Mouse (Mus musculus) kidney, postnatal 25 days (tissue): ENCODE measurements around the gene Psg18.
"Not testable (repeated sequence)": the region's sequence is repeated elsewhere in the genome, so short reads cannot be mapped to it uniquely, and the experiment has no call there.

Source experiments
- DNase-seq, 2 experiments: peaks; one replicate each; pipeline ENCODE4 v3.0.0; 2021; ENCODE audit warnings: mixed read lengths in 2 of 2

Gene Psg18

GRCm38 (mm10) chr7:18354909-18355308, at the start of gene Psg18:
TSS of gene Psg18 (minus strand) at chr7:18355009.
- DNase-seq = not testable (repeated sequence)

DNA sequence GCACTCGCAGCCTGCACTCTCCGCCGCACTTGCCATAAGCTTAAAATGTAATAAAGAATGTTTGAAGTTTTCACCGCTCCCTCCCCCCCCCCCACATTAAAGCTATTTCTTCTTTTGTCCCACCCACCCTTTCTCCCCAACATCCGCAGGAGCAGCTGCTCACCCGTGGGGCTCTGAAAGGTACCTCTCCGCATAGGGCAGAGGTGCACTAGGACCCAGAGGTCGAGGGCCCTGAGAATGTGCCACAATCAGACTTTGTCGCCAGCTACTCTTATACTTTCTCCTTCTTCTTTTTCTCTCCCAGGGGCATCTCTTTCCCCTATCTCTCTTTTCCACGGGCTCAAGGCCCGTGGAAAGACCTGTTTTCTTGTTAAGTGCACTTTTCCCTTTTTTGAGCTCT, 48.6 kb upstream of the Psg18 start:
- DNase-seq = no peak

DNA sequence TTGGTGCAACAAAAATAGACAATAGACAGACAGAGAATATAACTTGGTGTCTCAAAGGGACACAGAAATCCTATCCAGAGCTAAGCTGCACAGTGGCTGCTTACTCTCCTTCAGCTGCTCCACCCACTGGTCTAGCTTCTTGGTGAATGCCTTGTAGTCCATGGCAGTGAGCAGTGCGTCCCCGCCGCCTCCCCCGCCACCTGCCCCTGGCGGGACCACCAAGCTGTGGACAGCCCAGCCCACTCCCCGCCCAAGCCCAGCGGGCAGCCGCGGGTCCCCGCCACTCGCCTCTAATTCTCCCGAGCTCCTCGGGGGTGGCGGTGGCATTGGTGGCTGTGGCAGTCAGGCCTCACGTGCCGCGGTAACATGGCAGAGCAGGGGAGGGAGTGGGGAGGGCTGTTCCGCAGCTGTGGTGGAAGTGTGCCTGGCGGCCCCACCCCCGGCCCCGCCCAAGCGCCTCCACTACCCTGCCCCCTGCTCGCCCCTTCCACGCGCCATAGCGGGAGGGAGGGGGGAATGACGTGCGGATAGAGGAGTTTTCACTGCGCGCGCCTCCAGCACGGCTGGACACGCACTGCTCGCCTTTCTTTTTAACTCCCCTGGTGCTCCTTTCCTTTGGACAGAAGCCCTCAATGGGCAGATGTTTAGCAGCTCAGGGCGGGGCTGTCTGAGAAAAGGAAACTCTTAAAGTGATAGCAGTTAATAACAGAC, 47.9 kb upstream of the Psg18 start:
- no peak for DNase-seq

DNA sequence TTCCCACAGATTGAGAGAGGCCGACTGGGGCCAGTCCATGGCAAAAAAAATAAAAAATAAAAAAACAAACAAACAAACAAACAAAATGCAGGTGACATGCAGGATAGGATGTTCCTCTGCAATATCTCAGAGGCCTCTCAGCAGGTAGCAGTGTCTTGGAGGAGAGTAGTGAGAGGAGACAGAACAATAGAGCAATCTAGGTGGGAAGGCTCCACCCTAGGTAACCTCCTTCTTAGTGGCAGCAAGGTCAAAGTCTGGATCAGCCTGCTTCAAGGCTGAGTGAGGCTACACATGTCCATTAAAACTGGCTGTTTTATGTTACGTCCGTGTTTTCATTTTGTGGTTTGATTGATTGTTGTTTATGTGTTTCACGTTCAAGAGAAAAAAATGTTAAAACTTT, 36.7 kb upstream of the Psg18 start:
- not testable (repeated sequence) for DNase-seq

GRCm38 (mm10) chr7:18378295-18378694, 23.5 kb upstream of the Psg18 start:
- DNase-seq = no peak

DNA sequence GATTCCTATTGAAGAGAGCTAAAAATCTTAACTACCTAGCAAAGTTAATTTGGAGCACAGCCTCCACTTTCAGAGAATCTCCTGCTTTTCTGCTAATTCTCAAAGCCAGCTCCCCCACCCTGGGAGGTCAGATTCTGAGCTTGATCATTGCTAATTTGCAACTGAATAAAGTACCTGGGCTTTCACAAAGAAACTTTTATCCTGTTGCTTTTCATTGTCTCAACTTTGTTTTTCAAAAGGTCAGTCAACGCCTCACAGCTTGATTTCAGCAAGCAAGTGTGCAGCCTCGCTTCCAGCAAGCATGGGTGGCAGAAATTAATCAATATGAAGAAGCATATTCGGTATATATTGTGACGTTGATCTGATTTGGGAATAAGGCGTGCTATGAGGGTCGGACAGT, 19.4 kb downstream of the Psg18 start:
- DNase-seq = not testable (repeated sequence)
